In genomic region chr2:166305044-166306002, GRCm38 (mm10) we compare ENCODE assay signal across 8 mouse cellular contexts.
A peak's percentile ranks its signal among the peaks of the same experiment; 100 is the strongest.
DNase-seq lines count a peak whose midpoint lies in the region; ATAC-seq lines count a peak whose summit lies in the region.
"Had no signal": no experiment of that assay in that cellular context is flagged by ENCODE, and none has a peak within 500 bp of the region (broad histone marks: within the 10 kb centered on the region; RNA-seq: fewer than 3 reads in every experiment).

No protein-coding gene starts in this region.

- no peaks in the 10 kb centered on the region; the same call in 1 of the 2 replicates for H3K9me3 ChIP-seq in forebrain, embryonic 13.5 days (replicated peaks)
- H3K9me3 ChIP-seq in limb, embryonic 10.5 days (replicated peaks) = no peaks in the 10 kb centered on the region
- no peaks in the 10 kb centered on the region for H3K9me3 ChIP-seq in stomach, embryonic 14.5 days (ENCODE audit: control insufficient read depth, low read depth, low read length)

- no peak overlapping the region for H3K9ac ChIP-seq in forebrain, embryonic 13.5 days
- H3K9ac ChIP-seq in stomach, embryonic 14.5 days (replicated peaks; ENCODE audit: low read depth, low read length) = no peak overlapping the region

- peaks cover 35% of the 10 kb centered on the region for H3K4me1 ChIP-seq in forebrain, embryonic 13.5 days
- H3K4me1 ChIP-seq in limb, embryonic 10.5 days = peaks cover 37% of the 10 kb centered on the region
- H3K4me1 ChIP-seq in stomach, embryonic 14.5 days (ENCODE audit: control insufficient read depth, insufficient read depth, low read length) = peaks cover 14% of the 10 kb centered on the region; the same call in 1 of the 2 replicates

- peaks cover 3% of the 10 kb centered on the region; the same call in 1 of the 2 replicates for H3K27me3 ChIP-seq in forebrain, embryonic 13.5 days
- no peaks in the 10 kb centered on the region for H3K27me3 ChIP-seq in limb, embryonic 10.5 days (ENCODE audit: low read depth, poor library complexity, severe bottlenecking)
- H3K27me3 ChIP-seq in stomach, embryonic 14.5 days (ENCODE audit: control insufficient read depth, insufficient read depth, low read length) = no peaks in the 10 kb centered on the region
- H3K27me3 ChIP-seq: Patski had no signal

- H3K27ac ChIP-seq in forebrain, embryonic 13.5 days = peak overlapping the region; percentile 44; the same call in 1 of the 2 replicates
- H3K27ac ChIP-seq in limb, embryonic 10.5 days = peak overlapping the region; percentile 61
- H3K27ac ChIP-seq in stomach, embryonic 14.5 days (ENCODE audit: low read length) = peak overlapping the region; percentile 92

- ATAC-seq in forebrain, embryonic 13.5 days = no peak
- peak; percentile 20; the same call in 1 of the 2 replicates for ATAC-seq in stomach, embryonic 14.5 days (ENCODE audit: insufficient number of reproducible peaks, insufficient read depth, low FRiP score, low read depth)
- ATAC-seq: Patski had no signal

- 64% methylated on average over 30 of the region's 30 CpGs for whole genome bisulfite sequencing in forebrain, embryonic 13.5 days
- WGBS in limb, embryonic 10.5 days = 84% methylated on average over 30 of the region's 30 CpGs
- 52% methylated on average over 30 of the region's 30 CpGs for WGBS in stomach, embryonic 14.5 days

- H3K36me3 ChIP-seq in forebrain, embryonic 13.5 days (ENCODE audit: poor library complexity, severe bottlenecking) = no peaks in the 10 kb centered on the region
- no peaks in the 10 kb centered on the region for H3K36me3 ChIP-seq in limb, embryonic 10.5 days
- H3K36me3 ChIP-seq in stomach, embryonic 14.5 days (ENCODE audit: control insufficient read depth, insufficient read depth, low read length) = no peaks in the 10 kb centered on the region

- intact Hi-C loops in left cerebral cortex, postnatal 4 days (cut with DNase I) = no loop called here

- no peak overlapping the region for H3K4me3 ChIP-seq in forebrain, embryonic 13.5 days
- H3K4me3 ChIP-seq in limb, embryonic 10.5 days = no peak overlapping the region
- no peak overlapping the region for H3K4me3 ChIP-seq in stomach, embryonic 14.5 days (ENCODE audit: low read depth, low read length)

- no peak overlapping the region for H3K4me2 ChIP-seq in forebrain, embryonic 13.5 days
- no peak overlapping the region for H3K4me2 ChIP-seq in stomach, embryonic 14.5 days (replicated peaks; ENCODE audit: low read depth, low read length)

- DNase-seq in left cerebral cortex, postnatal 4 days = peak; percentile 18
- no peak for DNase-seq in left cerebral cortex, adult 8-10 months (ENCODE audit: low spot score in 2 of 2)
- DNase-seq in limb, embryonic 10.5 days (ENCODE audit: low spot score) = no peak
- no peak for DNase-seq in right cerebral cortex, postnatal 25 days
- DNase-seq in liver = no peak
